Mouse (Mus musculus) liver, postnatal 0 days (tissue): ENCODE measurements at regions not wholly inside any gene's neighbourhood (a gene's known extent, or its start where the extent isn't known, plus 50 kb on each side); places are given as distances from the start of the nearest gene placed in this dataset.

Experiments
- CTCF ChIP-seq: sonication (generic); IDR thresholded peaks from 2 replicates; pipeline ENCODE4 v1.5.1; 2016; ENCODE audit warnings: antibody characterized with exemption, low read depth
- EP300 ChIP-seq: IDR thresholded peaks from 2 replicates; pipeline ENCODE4 v1.6.1; 2016; ENCODE audit warnings: antibody characterized with exemption, low read depth, mild to moderate bottlenecking

- TF ChIP-seq CTCF (no peak), EP300 (no peak)
These were observed 630.9 kb downstream of the Inhba start for GRCm38 (mm10) chr13:16642450-16642994.
